Mouse (Mus musculus): ENCODE measurements around the gene Clic6.

The Clic6 gene

GRCm38 (mm10) chr16:92519820-92520492 is 34.4 kb downstream of the Clic6 start:
- DNase-seq (ENCODE audit: inconsistent age in 2 of 2, low spot score in 1 of 2), result peak; percentile 23 to 65

GRCm38 (mm10) chr16:92523351-92523750 is 37.8 kb downstream of the Clic6 start:
- DNase-seq (ENCODE audit: inconsistent age in 2 of 2, low spot score in 1 of 2), result no peak

DNA sequence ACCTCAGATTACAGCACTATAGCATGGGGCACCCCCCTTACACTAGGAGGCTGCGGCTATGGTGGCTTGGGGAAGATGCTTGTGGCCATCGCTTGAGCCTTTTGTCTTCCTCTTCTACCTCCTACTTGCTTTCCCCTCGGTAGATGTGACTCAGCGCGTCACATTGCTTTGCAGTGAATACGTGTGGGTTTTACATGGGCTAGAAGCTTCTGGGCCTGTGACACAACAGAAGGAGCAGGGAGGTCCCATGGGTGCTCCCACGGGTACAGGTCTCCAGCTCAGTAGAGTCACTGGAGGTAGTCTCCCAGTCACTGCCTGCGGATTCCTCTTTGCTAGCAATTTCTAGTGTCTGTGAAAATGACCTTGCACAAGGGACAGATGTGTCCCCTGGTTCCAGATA is 39.1 kb downstream of the Clic6 start:
- DNase-seq (ENCODE audit: inconsistent age in 2 of 2, low spot score in 1 of 2), result no peak

GRCm38 (mm10) chr16:92525919-92526318 is 40.4 kb downstream of the Clic6 start:
- no peak for DNase-seq (ENCODE audit: inconsistent age in 2 of 2, low spot score in 1 of 2)

- no peak for DNase-seq (ENCODE audit: inconsistent age in 2 of 2, low spot score in 1 of 2)
These were observed 49.7 kb downstream of the Clic6 start for GRCm38 (mm10) chr16:92535258-92535657.

DNA sequence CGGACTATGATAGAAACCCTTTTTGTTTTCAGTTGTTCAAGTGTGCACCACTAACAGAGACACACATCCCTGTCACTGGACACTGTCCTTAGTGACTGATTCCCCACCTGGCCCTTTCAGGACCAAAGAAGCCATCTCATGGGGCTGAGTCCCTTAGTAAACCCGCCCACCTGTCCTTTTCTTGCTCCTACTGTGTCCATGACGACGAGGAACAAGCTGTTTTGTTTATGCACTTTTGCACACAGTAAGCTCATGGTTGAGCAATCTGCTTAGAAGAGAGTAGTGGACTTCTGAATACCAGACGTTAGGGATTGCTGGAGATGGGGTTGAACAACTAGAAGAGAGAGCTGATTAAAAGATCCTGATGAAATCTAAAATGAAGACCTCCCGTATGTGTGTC is 52.8 kb downstream of the Clic6 start:
- no peak for DNase-seq (ENCODE audit: inconsistent age in 2 of 2, low spot score in 1 of 2)

DNA sequence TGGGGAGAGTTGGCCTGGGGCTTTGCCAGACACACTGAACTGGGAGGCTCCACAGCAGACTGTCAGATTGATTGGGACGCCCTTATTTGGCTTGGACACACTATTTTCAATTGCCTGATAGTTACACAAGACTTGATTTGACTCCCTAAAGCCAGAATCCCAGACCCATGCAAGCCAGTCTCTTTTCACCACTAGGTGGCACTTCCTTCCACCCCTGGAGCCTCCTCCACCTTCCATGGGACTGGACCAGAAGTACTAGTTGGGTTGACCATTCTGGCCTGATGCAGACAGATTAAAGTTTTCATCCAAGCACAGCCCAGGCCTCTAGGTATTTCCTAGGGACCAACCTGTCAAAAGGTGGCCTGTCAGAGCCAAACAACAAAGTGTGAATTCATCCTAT is 58.7 kb downstream of the Clic6 start:
- DNase-seq (ENCODE audit: inconsistent age in 2 of 2, low spot score in 1 of 2), result peak; percentile 19 to 74

GRCm38 (mm10) chr16:92548651-92549050 is 63.1 kb downstream of the Clic6 start:
- no peak for DNase-seq (ENCODE audit: inconsistent age in 2 of 2, low spot score in 1 of 2)

- peak in 1 of 2 experiments; percentile 33 for DNase-seq (ENCODE audit: inconsistent age in 2 of 2, low spot score in 1 of 2)
These were observed 66.0 kb downstream of the Clic6 start for GRCm38 (mm10) chr16:92551266-92552105.

- no peak for DNase-seq (ENCODE audit: inconsistent age in 2 of 2, low spot score in 1 of 2)
These were observed 66.5 kb downstream of the Clic6 start for GRCm38 (mm10) chr16:92552106-92552382.

- DNase-seq (ENCODE audit: inconsistent age in 2 of 2, low spot score in 1 of 2), result no peak
These were observed 67.3 kb downstream of the Clic6 start for GRCm38 (mm10) chr16:92552858-92553257.

DNA sequence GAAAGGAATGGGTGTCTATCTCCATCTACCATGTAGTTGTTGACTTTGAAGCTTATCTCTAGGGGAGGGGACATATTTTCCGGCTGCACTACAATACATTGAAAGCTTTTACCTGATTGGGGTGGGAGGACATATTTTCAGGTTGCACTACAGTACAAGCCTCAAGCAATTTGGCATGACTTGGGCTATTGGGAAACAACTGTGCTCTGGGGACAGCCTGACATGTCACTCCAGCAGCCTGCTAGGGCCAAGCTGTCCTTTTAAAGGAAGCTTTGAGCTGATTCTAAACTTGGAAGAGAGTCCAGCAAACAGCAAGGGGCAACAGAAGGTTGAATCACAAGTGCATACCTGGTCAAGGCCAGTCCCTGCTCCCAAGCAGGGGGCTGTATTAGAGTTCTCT is 69.5 kb downstream of the Clic6 start:
- DNase-seq (ENCODE audit: inconsistent age in 2 of 2, low spot score in 1 of 2), result peak in 1 of 2 experiments; percentile 35

DNA sequence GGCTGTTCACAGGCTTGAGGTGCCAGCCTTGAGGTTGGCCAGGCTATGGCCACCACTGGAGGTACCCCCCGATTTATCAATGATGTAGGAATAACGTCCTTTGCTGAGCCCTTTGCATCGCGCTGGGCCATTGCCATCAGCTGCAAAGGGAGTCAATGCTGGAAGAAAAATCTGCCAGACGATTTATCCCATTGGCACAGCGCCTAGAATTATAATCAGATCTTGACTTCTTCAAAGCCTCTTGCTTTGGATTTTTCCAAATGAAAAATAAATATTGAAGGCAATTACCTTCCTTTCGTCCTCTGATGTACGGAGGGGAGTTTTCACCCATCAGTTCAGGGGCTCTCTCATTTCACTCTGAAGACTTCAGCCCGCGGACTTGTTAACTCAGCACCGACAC is 79.8 kb downstream of the Clic6 start:
- no peak for DNase-seq (ENCODE audit: inconsistent age in 2 of 2, low spot score in 1 of 2)

DNA sequence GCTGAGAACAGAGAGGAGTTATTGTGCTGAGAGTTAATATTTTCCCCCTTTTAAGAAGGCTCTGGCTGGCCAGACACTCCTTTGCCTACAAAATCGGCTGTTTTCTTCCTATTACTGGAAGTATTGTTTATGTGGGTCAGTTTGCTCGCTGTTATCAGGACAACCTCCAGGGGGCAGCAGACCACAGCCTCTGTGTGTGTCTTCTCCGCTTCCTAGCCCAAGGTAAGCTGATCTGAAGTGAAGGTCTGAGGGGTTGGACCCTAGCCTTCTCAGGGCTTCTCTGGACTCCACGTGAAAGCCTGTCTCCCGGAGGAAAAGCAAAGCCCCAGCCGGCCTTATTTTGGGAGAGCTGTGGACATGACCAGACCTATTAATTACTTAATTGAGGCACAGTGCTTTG is 80.2 kb downstream of the Clic6 start:
- peak; percentile 76 to 95 for DNase-seq (ENCODE audit: inconsistent age in 2 of 2, low spot score in 1 of 2)

GRCm38 (mm10) chr16:92566146-92566545 is 80.6 kb downstream of the Clic6 start:
- DNase-seq (ENCODE audit: inconsistent age in 2 of 2, low spot score in 1 of 2), result peak in 1 of 2 experiments; percentile 9

DNA sequence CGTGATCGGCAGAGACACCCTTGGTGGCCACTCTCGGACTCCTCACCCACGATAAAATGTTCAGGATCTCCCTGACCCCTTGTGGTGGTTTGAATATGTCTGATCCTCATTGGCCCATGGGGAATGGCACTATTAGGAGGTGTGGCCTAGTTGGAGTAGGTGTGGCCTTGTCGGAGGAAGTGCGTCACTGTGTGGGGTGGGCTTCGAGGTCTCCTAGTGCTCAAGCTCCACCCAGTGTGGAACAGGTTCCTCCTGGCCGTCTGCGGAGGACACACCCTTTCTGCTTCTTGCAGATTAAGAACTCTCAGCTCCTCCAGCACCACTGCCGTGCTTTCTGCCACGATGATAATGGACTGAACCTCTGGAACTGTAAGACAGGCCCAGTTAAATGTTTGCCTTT is 85.7 kb downstream of the Clic6 start:
- DNase-seq (ENCODE audit: inconsistent age in 2 of 2, low spot score in 1 of 2), result no peak

DNA sequence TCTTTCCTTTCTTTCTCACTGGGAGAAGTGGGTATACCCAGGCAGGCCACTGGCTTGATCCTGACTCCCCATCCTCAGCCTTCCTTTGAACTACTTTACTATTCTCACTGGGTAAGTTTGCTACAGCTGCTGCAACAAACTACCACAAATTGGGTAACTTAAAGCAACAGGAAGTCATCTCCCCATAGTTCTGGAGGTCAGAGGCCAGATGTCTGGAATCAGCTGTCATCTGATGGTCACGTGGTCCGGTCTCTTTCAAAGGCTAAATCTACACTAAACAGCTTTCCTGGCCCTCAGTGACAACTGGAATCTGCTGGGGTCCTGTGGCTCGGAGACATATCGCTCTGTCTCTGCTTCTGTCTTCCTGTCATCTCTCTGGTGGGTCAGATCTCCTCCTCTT is 87.7 kb downstream of the Clic6 start:
- no peak for DNase-seq (ENCODE audit: inconsistent age in 2 of 2, low spot score in 1 of 2)

GRCm38 (mm10) chr16:92575792-92576191 is 90.3 kb downstream of the Clic6 start:
- no peak for DNase-seq (ENCODE audit: inconsistent age in 2 of 2, low spot score in 1 of 2)

GRCm38 (mm10) chr16:92577381-92577780 is 91.8 kb downstream of the Clic6 start:
- no peak for DNase-seq (ENCODE audit: inconsistent age in 2 of 2, low spot score in 1 of 2)

DNA sequence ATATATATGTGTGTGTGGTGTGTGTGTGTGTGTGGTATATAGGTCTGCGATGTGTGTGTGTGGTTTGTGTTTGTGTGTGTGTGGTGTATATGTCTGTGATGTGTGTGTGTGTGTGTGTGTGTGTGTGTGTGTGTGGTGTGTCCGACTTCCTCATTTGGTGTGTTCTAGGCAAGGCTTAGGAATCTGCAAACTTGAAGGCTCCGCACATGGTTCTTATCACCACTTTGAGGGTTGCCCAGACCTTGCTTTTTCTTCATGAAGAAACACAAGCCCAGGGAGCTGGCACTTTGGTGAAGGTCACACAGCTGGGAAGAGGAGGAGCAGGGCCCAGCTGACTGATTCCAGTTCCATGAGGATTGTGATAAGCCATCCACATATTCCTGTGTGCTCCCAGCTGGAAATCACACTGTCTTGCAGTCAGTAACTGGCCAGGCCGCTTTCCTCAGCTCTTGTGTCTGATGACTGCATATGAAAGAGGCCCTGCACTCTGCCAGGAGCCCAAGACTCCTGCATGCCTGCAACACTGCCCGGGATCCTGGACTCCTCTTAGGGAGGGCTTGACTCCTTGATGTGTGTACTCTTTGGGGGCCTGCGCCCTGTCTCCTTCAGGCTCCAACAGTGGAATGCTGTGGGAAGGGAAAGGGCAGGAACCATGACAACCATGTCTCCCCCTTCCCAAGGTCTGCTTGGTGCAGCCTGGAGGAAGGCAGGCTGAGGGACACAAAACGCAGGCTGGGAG is 93.5 kb downstream of the Clic6 start:
- peak in 1 of 2 experiments; percentile 51 for DNase-seq (ENCODE audit: inconsistent age in 2 of 2, low spot score in 1 of 2)

DNA sequence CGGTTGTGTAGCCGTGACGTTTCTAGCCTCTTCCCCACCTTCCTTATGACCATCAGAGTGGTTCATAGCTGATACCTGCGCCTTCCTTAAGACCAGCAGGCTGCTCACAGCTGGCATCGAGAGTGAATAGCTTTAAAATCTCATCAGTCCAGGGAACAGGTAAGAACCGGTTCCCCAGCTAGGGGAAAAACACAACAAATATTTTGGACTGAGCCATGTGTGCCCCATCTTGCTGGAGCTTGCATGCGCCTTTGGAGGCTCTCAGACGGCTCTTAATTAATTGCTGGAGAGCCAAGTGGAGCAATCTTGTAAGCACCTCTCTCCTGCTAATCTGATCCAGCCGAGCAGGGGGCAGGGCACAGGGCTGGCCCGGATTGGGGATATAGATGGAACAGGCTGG is 95.4 kb downstream of the Clic6 start:
- no peak for DNase-seq (ENCODE audit: inconsistent age in 2 of 2, low spot score in 1 of 2)

DNA sequence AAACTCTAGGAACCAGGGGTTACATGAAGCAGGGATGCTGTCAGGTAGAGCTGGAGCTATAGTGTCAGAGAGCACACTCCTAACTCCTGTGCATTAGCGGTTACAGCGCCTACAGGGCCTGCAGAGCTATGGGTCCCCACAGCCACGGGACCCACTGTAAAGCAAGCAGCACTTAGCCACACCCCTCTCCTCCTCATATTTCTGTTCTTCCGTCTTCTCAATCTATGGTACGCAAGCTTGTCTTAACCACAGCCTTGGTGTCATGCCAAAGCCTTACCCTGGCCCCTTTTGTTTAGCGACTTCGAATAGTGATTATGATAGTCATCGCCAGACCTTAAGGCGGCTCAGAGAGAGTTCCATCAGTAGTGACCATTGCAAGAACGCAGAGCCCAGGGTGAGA is 96.2 kb downstream of the Clic6 start:
- DNase-seq (ENCODE audit: inconsistent age in 2 of 2, low spot score in 1 of 2), result no peak

Measured in adrenal gland, adult (tissue).